Mouse (Mus musculus): ENCODE results near the gene Ppp1r26. TPM values are rescaled to one million over a fixed set of nuclear protein-coding genes. Genes with fewer than 3 reads are reported as not detected.
A peak's percentile ranks its signal among the peaks of the same experiment; 100 is the strongest.

Ppp1r26 gene
- total and polyA plus RNA-seq, 2 experiments from 2014 or later, result 11.2 to 58.8 TPM

- H3K4me1 ChIP-seq (ENCODE audit: insufficient read depth, low read length), result 0 out of 2 replicates have a peak, but pooled peaks cover 4% of the 10 kb centered on the region
- H3K9ac ChIP-seq (replicated peaks; ENCODE audit: low read length), result no peak overlapping the region
- no peaks in the 10 kb centered on the region for H3K36me3 ChIP-seq (ENCODE audit: insufficient read depth, low read length)
- H3K27me3 ChIP-seq (ENCODE audit: insufficient read depth, low read length), result no peaks in the 10 kb centered on the region
- 73% methylated on average over 4 of the region's 4 CpGs for WGBS
- H3K4me2 ChIP-seq (ENCODE audit: low read depth, low read length), result no peak overlapping the region
- ATAC-seq (no peak), DNase-seq (ENCODE audit: low spot score) (no peak)
- no peak overlapping the region for H3K4me3 ChIP-seq (ENCODE audit: low read length)
- no peak for TF ChIP-seq CTCF (IDR thresholded peaks at IDR 0.05; ENCODE audit: low read depth)
- no peak overlapping the region for H3K27ac ChIP-seq
- H3K9me3 ChIP-seq (ENCODE audit: low read length), result no peaks in the 10 kb centered on the region
Measured at GRCm38 (mm10) chr2:28409144-28409543, 37.5 kb upstream of the Ppp1r26 start.

DNA sequence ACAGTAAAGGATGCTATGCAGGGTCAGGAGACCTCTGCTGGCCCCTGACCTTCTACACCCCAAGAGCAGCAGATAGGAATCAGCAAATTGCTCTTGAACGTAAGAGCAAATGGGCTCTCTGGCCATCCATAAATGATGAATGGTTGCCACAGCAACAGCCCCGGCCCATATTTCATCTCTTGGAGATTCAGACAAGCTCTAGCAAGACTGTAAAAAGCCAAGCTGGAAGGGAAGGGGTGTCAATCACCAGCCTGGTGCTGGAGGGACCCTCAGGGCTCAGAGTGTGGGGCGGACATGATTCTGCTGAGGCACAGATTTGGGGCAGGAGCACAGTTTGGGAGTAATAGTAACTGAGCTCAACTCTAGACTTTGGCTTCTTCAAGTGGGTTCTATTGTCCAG, 37.0 kb upstream of the Ppp1r26 start:
- H3K4me2 ChIP-seq (ENCODE audit: low read depth, low read length), result no peak overlapping the region
- H3K36me3 ChIP-seq (ENCODE audit: insufficient read depth, low read length), result no peaks in the 10 kb centered on the region
- no peaks in the 10 kb centered on the region for H3K9me3 ChIP-seq (ENCODE audit: low read length)
- no peak overlapping the region for H3K9ac ChIP-seq (replicated peaks; ENCODE audit: low read length)
- H3K4me1 ChIP-seq (ENCODE audit: insufficient read depth, low read length), result 0 out of 2 replicates have a peak, but pooled peaks cover 4% of the 10 kb centered on the region
- no peak overlapping the region for H3K4me3 ChIP-seq (ENCODE audit: low read length)
- peak; percentile 56 for DNase-seq (ENCODE audit: low spot score)
- no peaks in the 10 kb centered on the region for H3K27me3 ChIP-seq (ENCODE audit: insufficient read depth, low read length)
- TF ChIP-seq CTCF (IDR thresholded peaks at IDR 0.05; ENCODE audit: low read depth), result no peak
- ATAC-seq, result 0 out of 2 replicates have a peak, but pooled peaks have one; percentile 49
- no peak overlapping the region for H3K27ac ChIP-seq
- WGBS, result 37% methylated on average over 3 of the region's 3 CpGs

DNA sequence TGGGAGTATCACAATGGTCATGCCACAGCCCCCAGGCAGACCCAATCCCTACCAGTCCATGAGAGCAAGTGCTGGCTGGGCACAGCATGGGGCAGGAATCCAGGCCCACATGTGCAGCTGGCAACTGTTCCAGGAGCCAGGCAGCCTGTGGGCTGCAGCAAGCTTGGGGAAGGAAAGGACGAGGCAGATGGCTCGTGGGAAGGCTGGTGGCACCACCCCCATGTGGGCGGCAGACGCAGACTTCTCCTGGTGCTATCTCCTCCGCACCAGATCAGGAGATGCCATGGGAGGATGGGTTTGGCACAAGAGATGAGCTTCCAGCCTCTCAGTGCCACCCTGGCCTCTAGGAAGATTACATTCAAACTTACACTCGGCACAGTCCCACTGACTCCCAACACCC, 33.7 kb upstream of the Ppp1r26 start:
- WGBS, result 56% methylated on average over 6 of the region's 6 CpGs
- Histone ChIP-seq H3K27ac (no peak overlapping the region), H3K36me3 (ENCODE audit: insufficient read depth, low read length) (no peaks in the 10 kb centered on the region), H3K4me3 (ENCODE audit: low read length) (no peak overlapping the region), H3K4me1 (ENCODE audit: insufficient read depth, low read length) (peaks cover 17% of the 10 kb centered on the region), H3K27me3 (ENCODE audit: insufficient read depth, low read length) (no peaks in the 10 kb centered on the region), H3K4me2 (ENCODE audit: low read depth, low read length) (no peak overlapping the region), H3K9me3 (ENCODE audit: low read length) (no peaks in the 10 kb centered on the region), H3K9ac (replicated peaks; ENCODE audit: low read length) (no peak overlapping the region)
- no peak for ATAC-seq
- no peak for TF ChIP-seq CTCF (IDR thresholded peaks at IDR 0.05; ENCODE audit: low read depth)
- peak; percentile 49 for DNase-seq (ENCODE audit: low spot score)

DNA sequence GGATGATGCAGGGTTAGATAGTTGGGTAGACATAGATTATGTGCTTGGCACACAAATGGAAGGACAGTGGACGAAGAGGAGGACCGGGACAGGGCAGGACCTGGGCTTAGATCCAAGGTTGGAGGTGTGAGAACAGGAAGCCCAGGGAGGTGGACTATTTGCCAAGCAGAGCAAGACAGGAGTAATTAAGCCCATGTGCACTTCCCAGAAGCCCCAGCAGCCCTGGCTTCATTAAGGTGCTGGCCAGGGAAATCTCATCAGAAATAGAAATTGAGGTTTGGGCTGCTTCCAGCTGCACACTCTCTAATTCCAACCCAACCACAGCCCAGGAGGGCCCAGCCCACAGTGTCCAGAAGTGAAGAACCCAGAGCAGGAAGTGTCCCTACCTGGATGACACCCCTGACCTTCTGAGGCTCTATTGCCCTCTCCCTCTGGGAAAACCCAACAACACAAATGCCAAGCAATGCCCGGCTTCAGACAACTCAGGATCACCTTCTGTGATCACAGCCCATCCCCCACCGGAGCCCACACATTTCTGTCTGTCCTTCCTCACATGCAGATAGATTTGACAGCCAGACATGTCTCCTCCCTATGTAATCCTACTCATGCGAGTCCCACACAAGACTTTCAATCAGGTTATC, 32.4 kb upstream of the Ppp1r26 start:
- no peak for ATAC-seq
- no peak overlapping the region for H3K4me2 ChIP-seq (ENCODE audit: low read depth, low read length)
- no peaks in the 10 kb centered on the region for H3K36me3 ChIP-seq (ENCODE audit: insufficient read depth, low read length)

DNA sequence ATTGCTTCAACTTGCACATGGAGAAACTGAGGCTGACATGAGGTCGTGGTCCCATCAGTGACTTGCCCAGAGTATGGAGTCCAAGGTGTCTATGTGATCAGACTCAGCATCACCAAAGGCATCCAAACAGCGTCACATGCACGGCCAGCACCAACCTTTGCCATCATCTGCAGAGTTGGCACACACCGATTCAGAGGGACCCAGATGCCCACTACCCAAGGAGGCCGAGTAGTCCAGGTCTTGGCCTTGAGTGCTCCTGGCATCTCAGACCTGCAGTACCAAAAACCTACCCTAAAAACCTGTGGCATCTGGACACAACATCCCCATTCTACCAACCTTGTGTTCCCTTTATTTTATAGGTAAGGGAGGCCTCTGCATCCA, 31.9 kb upstream of the Ppp1r26 start:
- TF ChIP-seq CTCF (IDR thresholded peaks at IDR 0.05; ENCODE audit: low read depth), result no peak
- no peak for ATAC-seq
- Histone ChIP-seq H3K4me2 (ENCODE audit: low read depth, low read length) (no peak overlapping the region), H3K36me3 (ENCODE audit: insufficient read depth, low read length) (no peaks in the 10 kb centered on the region), H3K27me3 (ENCODE audit: insufficient read depth, low read length) (no peaks in the 10 kb centered on the region), H3K27ac (no peak overlapping the region), H3K9ac (replicated peaks; ENCODE audit: low read length) (no peak overlapping the region), H3K4me3 (ENCODE audit: low read length) (no peak overlapping the region), H3K4me1 (ENCODE audit: insufficient read depth, low read length) (peaks cover 14% of the 10 kb centered on the region), H3K9me3 (ENCODE audit: low read length) (no peaks in the 10 kb centered on the region)
- no peak for DNase-seq (ENCODE audit: low spot score)
- 82% methylated on average over 5 of the region's 5 CpGs for WGBS

More for the DNA sequence above, 32.4 kb upstream of the Ppp1r26 start:
- Histone ChIP-seq H3K9me3 (ENCODE audit: low read length) (no peaks in the 10 kb centered on the region), H3K9ac (replicated peaks; ENCODE audit: low read length) (no peak overlapping the region), H3K27ac (no peak overlapping the region), H3K4me1 (ENCODE audit: insufficient read depth, low read length) (peaks cover 17% of the 10 kb centered on the region), H3K27me3 (ENCODE audit: insufficient read depth, low read length) (no peaks in the 10 kb centered on the region), H3K4me3 (ENCODE audit: low read length) (no peak overlapping the region)
- no peak for TF ChIP-seq CTCF (IDR thresholded peaks at IDR 0.05; ENCODE audit: low read depth)
- 79% methylated on average over 5 of the region's 5 CpGs for WGBS
- DNase-seq (ENCODE audit: low spot score), result no peak

DNA sequence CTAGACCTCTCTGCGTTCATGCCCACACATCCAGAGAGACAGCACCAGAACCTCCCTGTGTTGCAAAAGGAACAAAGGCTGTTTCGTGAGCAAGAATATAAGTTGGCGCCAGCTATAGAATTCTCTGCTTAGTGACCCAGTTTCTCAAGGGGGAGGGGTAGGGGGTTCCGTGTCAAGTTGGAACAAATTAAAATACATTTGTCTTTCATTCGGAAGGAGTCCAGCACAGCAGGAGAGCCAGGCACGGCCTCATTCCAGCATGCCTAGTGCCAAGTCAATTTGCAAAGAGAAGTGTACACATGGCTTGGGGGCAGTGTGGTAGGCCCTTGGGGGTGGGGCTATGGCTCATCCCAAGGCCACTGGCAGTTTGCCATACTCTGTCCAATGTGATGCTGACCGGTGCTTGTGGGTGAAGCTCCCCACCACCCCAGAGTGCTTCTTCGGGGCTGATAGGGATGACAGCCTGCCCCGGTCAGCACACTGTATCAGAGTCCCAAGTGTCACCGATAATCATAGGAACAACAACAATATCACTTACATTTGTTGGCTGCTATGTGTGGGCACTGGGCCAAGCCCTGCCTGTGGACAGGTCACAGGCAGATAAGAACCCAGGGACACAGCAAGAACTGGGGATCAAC, 31.1 kb upstream of the Ppp1r26 start:
- no peak for TF ChIP-seq CTCF (IDR thresholded peaks at IDR 0.05; ENCODE audit: low read depth)
- Histone ChIP-seq H3K4me1 (ENCODE audit: insufficient read depth, low read length) (peaks cover 12% of the 10 kb centered on the region), H3K27ac (no peak overlapping the region), H3K4me3 (ENCODE audit: low read length) (no peak overlapping the region), H3K9me3 (ENCODE audit: low read length) (no peaks in the 10 kb centered on the region), H3K27me3 (ENCODE audit: insufficient read depth, low read length) (no peaks in the 10 kb centered on the region), H3K9ac (replicated peaks; ENCODE audit: low read length) (no peak overlapping the region), H3K4me2 (ENCODE audit: low read depth, low read length) (no peak overlapping the region), H3K36me3 (ENCODE audit: insufficient read depth, low read length) (no peaks in the 10 kb centered on the region)
- peak; percentile 84 for DNase-seq (ENCODE audit: low spot score)
- ATAC-seq, result peak; percentile 62
- 30% methylated on average over 10 of the region's 10 CpGs for WGBS

DNA sequence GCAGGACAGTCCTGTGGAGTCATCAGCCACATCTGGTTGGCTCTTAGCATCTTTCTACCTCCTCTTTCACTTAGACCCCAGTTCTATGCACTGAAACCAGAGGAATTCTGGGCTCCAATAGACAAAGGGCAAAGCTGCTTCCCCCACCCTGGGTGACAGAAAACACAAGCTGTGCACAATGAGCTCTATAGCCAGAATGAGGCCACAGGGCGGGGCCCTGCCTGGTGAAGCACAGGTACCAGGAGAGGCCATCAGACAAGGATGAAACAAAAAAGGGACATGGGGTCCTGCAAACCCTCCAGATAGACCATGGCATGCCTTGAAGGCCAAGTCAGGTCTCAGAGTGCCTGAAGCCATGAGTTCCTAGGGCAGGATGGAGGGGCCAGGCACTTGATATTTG, 30.1 kb upstream of the Ppp1r26 start:
- H3K36me3 ChIP-seq (ENCODE audit: insufficient read depth, low read length), result no peaks in the 10 kb centered on the region
- no peak overlapping the region for H3K9ac ChIP-seq (replicated peaks; ENCODE audit: low read length)
- no peak overlapping the region for H3K4me3 ChIP-seq (ENCODE audit: low read length)
- no peaks in the 10 kb centered on the region for H3K9me3 ChIP-seq (ENCODE audit: low read length)
- H3K27me3 ChIP-seq (ENCODE audit: insufficient read depth, low read length), result no peaks in the 10 kb centered on the region
- no peak overlapping the region for H3K27ac ChIP-seq
- WGBS, result 100% methylated on average over 1 of the region's 1 CpGs
- TF ChIP-seq CTCF (IDR thresholded peaks at IDR 0.05; ENCODE audit: low read depth), result no peak
- ATAC-seq, result no peak
- no peak for DNase-seq (ENCODE audit: low spot score)
- no peak overlapping the region for H3K4me2 ChIP-seq (ENCODE audit: low read depth, low read length)
- peaks cover 12% of the 10 kb centered on the region for H3K4me1 ChIP-seq (ENCODE audit: insufficient read depth, low read length)
